Mouse (Mus musculus): ENCODE measurements around the gene Tspan2. TPM values are rescaled to one million over a fixed set of nuclear protein-coding genes. Genes with fewer than 3 reads are reported as not detected.

The Tspan2 gene
- total and polyA plus RNA-seq, 2 experiments = 0.34 to 1.4 TPM

- H3K9ac ChIP-seq (ENCODE audit: low read depth, low read length) = no peak overlapping the region
- H3K79me2 ChIP-seq (ENCODE audit: control insufficient read depth, insufficient read depth, low read length) = no peaks in the 10 kb centered on the region
- no peak overlapping the region for H3K4me3 ChIP-seq (ENCODE audit: insufficient read depth, low read depth, low read length)
- WGBS = 83% methylated on average over 3 of the region's 3 CpGs
- no peak for TF ChIP-seq POLR2A (IDR thresholded peaks at IDR 0.05; ENCODE audit: extremely low read depth, insufficient read depth, low read length)
- H3K27me3 ChIP-seq (ENCODE audit: control insufficient read depth, insufficient read depth, low read length) = no peaks in the 10 kb centered on the region
- H3K4me1 ChIP-seq (ENCODE audit: control insufficient read depth, insufficient read depth, low read length) = no peaks in the 10 kb centered on the region
- H3K27ac ChIP-seq (replicated peaks; ENCODE audit: insufficient read depth, low read depth, low read length) = no peak overlapping the region
- DNase-seq (ENCODE audit: extremely low read depth, low read depth, low spot score) = no peak
- no peaks in the 10 kb centered on the region for H3K36me3 ChIP-seq (ENCODE audit: control insufficient read depth, insufficient read depth, low read length)
These were observed 25.9 kb downstream of the Tspan2 start for GRCm38 (mm10) chr3:102760236-102760635.

GRCm38 (mm10) chr3:102762388-102762787, 28.1 kb downstream of the Tspan2 start:
- H3K36me3 ChIP-seq (ENCODE audit: control insufficient read depth, insufficient read depth, low read length) = no peaks in the 10 kb centered on the region
- DNase-seq (ENCODE audit: extremely low read depth, low read depth, low spot score) = no peak
- H3K4me1 ChIP-seq (ENCODE audit: control insufficient read depth, insufficient read depth, low read length) = no peaks in the 10 kb centered on the region
- H3K79me2 ChIP-seq (ENCODE audit: control insufficient read depth, insufficient read depth, low read length) = no peaks in the 10 kb centered on the region
- no peaks in the 10 kb centered on the region for H3K27me3 ChIP-seq (ENCODE audit: control insufficient read depth, insufficient read depth, low read length)
- 58% methylated on average over 3 of the region's 3 CpGs for whole genome bisulfite sequencing
- no peak overlapping the region for H3K9ac ChIP-seq (ENCODE audit: low read depth, low read length)
- H3K27ac ChIP-seq (replicated peaks; ENCODE audit: insufficient read depth, low read depth, low read length) = no peak overlapping the region
- H3K4me3 ChIP-seq (ENCODE audit: insufficient read depth, low read depth, low read length) = no peak overlapping the region
- TF ChIP-seq CTCF (IDR thresholded peaks at IDR 0.05; ENCODE audit: low read depth, low read length) = no peak
- no peak for TF ChIP-seq POLR2A (IDR thresholded peaks at IDR 0.05; ENCODE audit: extremely low read depth, insufficient read depth, low read length)

- no peak for TF ChIP-seq CTCF (IDR thresholded peaks at IDR 0.05; ENCODE audit: low read depth, low read length)
- Histone ChIP-seq H3K36me3 (ENCODE audit: control insufficient read depth, insufficient read depth, low read length) (no peaks in the 10 kb centered on the region), H3K27me3 (ENCODE audit: control insufficient read depth, insufficient read depth, low read length) (no peaks in the 10 kb centered on the region), H3K79me2 (ENCODE audit: control insufficient read depth, insufficient read depth, low read length) (no peaks in the 10 kb centered on the region), H3K4me1 (ENCODE audit: control insufficient read depth, insufficient read depth, low read length) (no peaks in the 10 kb centered on the region), H3K9ac (ENCODE audit: low read depth, low read length) (no peak overlapping the region), H3K27ac (replicated peaks; ENCODE audit: insufficient read depth, low read depth, low read length) (no peak overlapping the region), H3K4me3 (ENCODE audit: insufficient read depth, low read depth, low read length) (no peak overlapping the region)
- no peak for DNase-seq (ENCODE audit: extremely low read depth, low read depth, low spot score)
- WGBS = 45% methylated on average over 10 of the region's 10 CpGs
These were observed 29.5 kb downstream of the Tspan2 start for GRCm38 (mm10) chr3:102763713-102764400.

GRCm38 (mm10) chr3:102764850-102765249, 30.5 kb downstream of the Tspan2 start:
- Histone ChIP-seq H3K27ac (replicated peaks; ENCODE audit: insufficient read depth, low read depth, low read length) (no peak overlapping the region), H3K9ac (ENCODE audit: low read depth, low read length) (no peak overlapping the region), H3K79me2 (ENCODE audit: control insufficient read depth, insufficient read depth, low read length) (no peaks in the 10 kb centered on the region), H3K4me1 (ENCODE audit: control insufficient read depth, insufficient read depth, low read length) (no peaks in the 10 kb centered on the region), H3K36me3 (ENCODE audit: control insufficient read depth, insufficient read depth, low read length) (no peaks in the 10 kb centered on the region), H3K4me3 (ENCODE audit: insufficient read depth, low read depth, low read length) (no peak overlapping the region), H3K27me3 (ENCODE audit: control insufficient read depth, insufficient read depth, low read length) (no peaks in the 10 kb centered on the region)
- 72% methylated on average over 7 of the region's 7 CpGs for WGBS
- no peak for DNase-seq (ENCODE audit: extremely low read depth, low read depth, low spot score)
- TF ChIP-seq POLR2A (IDR thresholded peaks at IDR 0.05; ENCODE audit: extremely low read depth, insufficient read depth, low read length) (no peak), CTCF (IDR thresholded peaks at IDR 0.05; ENCODE audit: low read depth, low read length) (no peak)

GRCm38 (mm10) chr3:102773018-102773417, 38.7 kb downstream of the Tspan2 start:
- Histone ChIP-seq H3K4me1 (ENCODE audit: control insufficient read depth, insufficient read depth, low read length) (no peaks in the 10 kb centered on the region), H3K9ac (ENCODE audit: low read depth, low read length) (no peak overlapping the region)
- 90% methylated on average over 4 of the region's 4 CpGs for WGBS

GRCm38 (mm10) chr3:102782618-102783017, 48.3 kb downstream of the Tspan2 start, which contains the start of gene Tshb:
Gene Tshb, minus strand, starts transcription at chr3:102782718.
- Histone ChIP-seq H3K9ac (ENCODE audit: low read depth, low read length) (no peak within 1 kb of the TSS), H3K27me3 (ENCODE audit: control insufficient read depth, insufficient read depth, low read length) (no peaks in the 10 kb centered on the region), H3K79me2 (ENCODE audit: control insufficient read depth, insufficient read depth, low read length) (no peaks in the 10 kb centered on the region), H3K27ac (replicated peaks; ENCODE audit: insufficient read depth, low read depth, low read length) (no peak within 1 kb of the TSS), H3K36me3 (ENCODE audit: control insufficient read depth, insufficient read depth, low read length) (no peaks in the 10 kb centered on the region), H3K4me3 (ENCODE audit: insufficient read depth, low read depth, low read length) (no peak within 1 kb of the TSS), H3K4me1 (ENCODE audit: control insufficient read depth, insufficient read depth, low read length) (no peaks in the 10 kb centered on the region)
- TF ChIP-seq CTCF (IDR thresholded peaks at IDR 0.05; ENCODE audit: low read depth, low read length) (no peak), POLR2A (IDR thresholded peaks at IDR 0.05; ENCODE audit: extremely low read depth, insufficient read depth, low read length) (no peak)
- 73% methylated on average over 2 of the region's 2 CpGs for WGBS
- no peak for DNase-seq (ENCODE audit: extremely low read depth, low read depth, low spot score)

More at GRCm38 (mm10) chr3:102773018-102773417, 38.7 kb downstream of the Tspan2 start:
- TF ChIP-seq CTCF (IDR thresholded peaks at IDR 0.05; ENCODE audit: low read depth, low read length) = no peak
- TF ChIP-seq POLR2A (IDR thresholded peaks at IDR 0.05; ENCODE audit: extremely low read depth, insufficient read depth, low read length) = no peak
- Histone ChIP-seq H3K27me3 (ENCODE audit: control insufficient read depth, insufficient read depth, low read length) (no peaks in the 10 kb centered on the region), H3K27ac (replicated peaks; ENCODE audit: insufficient read depth, low read depth, low read length) (no peak overlapping the region), H3K79me2 (ENCODE audit: control insufficient read depth, insufficient read depth, low read length) (no peaks in the 10 kb centered on the region), H3K4me3 (ENCODE audit: insufficient read depth, low read depth, low read length) (no peak overlapping the region), H3K36me3 (ENCODE audit: control insufficient read depth, insufficient read depth, low read length) (no peaks in the 10 kb centered on the region)
- no peak for DNase-seq (ENCODE audit: extremely low read depth, low read depth, low spot score)

Data from liver, adult 2 months (tissue).